Mouse (Mus musculus) ES-Bruce4 (cell line): ENCODE measurements around the gene C1qb. TPM values are rescaled to one million over a fixed set of nuclear protein-coding genes. Genes with fewer than 3 reads are reported as not detected.

ENCODE experiments used
- H3K27ac ChIP-seq: 2 replicates; pipeline ENCODE4 v1.5.1; 2012; ENCODE audit warnings: low read length, inconsistent platforms; ENCODE audit not compliant: insufficient read depth
- H3K27me3 ChIP-seq: 2 replicates; pipeline ENCODE4 v1.6.1; 2012; ENCODE audit warnings: mild to moderate bottlenecking, low read length, inconsistent platforms; ENCODE audit not compliant: control insufficient read depth, poor library complexity, insufficient read depth, severe bottlenecking
- H3K36me3 ChIP-seq: 2 replicates; pipeline ENCODE4 v1.6.1; 2012; ENCODE audit warnings: inconsistent platforms, mild to moderate bottlenecking, low read length, moderate library complexity; ENCODE audit not compliant: control insufficient read depth, poor library complexity, insufficient read depth, severe bottlenecking
- H3K4me1 ChIP-seq: one replicate; pipeline ENCODE4 v1.8.1; 2011; ENCODE audit warnings: low read length; ENCODE audit not compliant: control insufficient read depth, insufficient read depth
- H3K4me3 ChIP-seq: 2 replicates; pipeline ENCODE4 v1.5.1; 2011; ENCODE audit warnings: low read depth, mild to moderate bottlenecking, low read length
- H3K9ac ChIP-seq: 2 replicates; pipeline ENCODE4 v1.6.1; 2012; ENCODE audit warnings: low read depth, mild to moderate bottlenecking, inconsistent platforms; ENCODE audit not compliant: poor library complexity, severe bottlenecking
- H3K9me3 ChIP-seq: replicated peaks from 2 replicates; pipeline ENCODE4 v1.6.1; 2012; ENCODE audit warnings: mild to moderate bottlenecking, low read length, inconsistent platforms; ENCODE audit not compliant: control insufficient read depth, poor library complexity, insufficient read depth, severe bottlenecking
- CTCF ChIP-seq: IDR thresholded peaks from one replicate; pipeline ENCODE4 v1.8.1; 2011; ENCODE audit warnings: low read depth, low read length
- EP300 ChIP-seq: IDR thresholded peaks from 2 replicates; pipeline ENCODE4 v1.6.1; 2011; ENCODE audit warnings: low read depth, low read length; ENCODE audit not compliant: insufficient read depth
- POLR2A ChIP-seq: IDR thresholded peaks from one replicate; pipeline ENCODE4 v1.8.1; 2011; ENCODE audit warnings: low read length; ENCODE audit not compliant: insufficient read depth
- polyA plus RNA-seq: library from polyadenylated mRNA; stranded (reverse); fragments of >200 nt; gene quantifications from 2 replicates; pipeline ENCODE4 v1.2.4, GENCODE M21; 2011; ENCODE audit warnings: low read depth; ENCODE audit not compliant: missing spikeins, insufficient read depth, insufficient read length

The C1qb gene
- polyA plus RNA-seq, 1 experiment = not detected

DNA sequence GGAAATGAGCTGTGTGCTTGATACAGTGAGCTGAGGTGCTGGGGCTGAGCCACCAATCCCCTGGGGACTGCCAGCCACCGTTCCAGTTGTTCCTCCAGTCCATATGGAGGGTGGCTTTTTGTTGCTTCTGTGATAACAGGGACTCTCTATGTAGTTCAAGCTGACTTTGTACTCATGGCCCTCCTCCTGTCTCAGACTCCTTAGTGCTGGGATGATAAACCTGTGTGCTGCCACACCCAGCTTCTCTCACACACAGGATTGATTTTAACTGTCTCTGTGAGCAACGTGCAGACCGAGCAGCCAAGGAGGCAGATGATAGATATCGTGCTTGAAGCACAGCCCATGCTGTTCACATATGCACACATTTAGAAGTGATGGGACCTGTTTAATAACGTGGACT lies 33.9 kb downstream of the C1qb start:
- no peaks in the 10 kb centered on the region for H3K4me1 ChIP-seq
- no peak overlapping the region for H3K27ac ChIP-seq

DNA sequence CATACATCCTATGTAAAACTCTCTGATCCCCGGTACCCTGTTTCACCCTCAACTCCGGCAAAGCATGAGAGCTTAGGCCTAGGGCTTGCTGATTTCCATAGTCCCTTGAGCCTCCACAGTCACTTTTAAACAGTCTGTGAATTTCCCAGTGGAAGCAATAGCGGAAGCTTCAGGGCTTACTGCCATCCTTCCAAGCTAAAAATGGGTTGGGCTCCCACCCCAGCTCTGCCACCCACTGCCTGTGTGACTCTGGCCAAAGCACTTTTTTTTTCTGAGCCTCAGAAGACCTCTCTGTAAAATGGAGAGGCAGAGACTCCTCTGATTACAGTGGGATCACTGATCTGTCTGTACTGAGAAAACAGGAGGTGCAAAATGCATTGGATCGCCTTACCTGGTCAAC lies 37.4 kb downstream of the C1qb start:
- no peak for TF ChIP-seq POLR2A
- no peak for TF ChIP-seq EP300
- no peak for TF ChIP-seq CTCF
- H3K4me1 ChIP-seq = no peaks in the 10 kb centered on the region
- H3K9me3 ChIP-seq = no peaks in the 10 kb centered on the region

More for the DNA sequence above, 33.9 kb downstream of the C1qb start:
- H3K9ac ChIP-seq = no peak overlapping the region
- H3K36me3 ChIP-seq = no peaks in the 10 kb centered on the region
- H3K27me3 ChIP-seq = no peaks in the 10 kb centered on the region
- no peak for TF ChIP-seq POLR2A
- TF ChIP-seq EP300 = no peak
- no peak for TF ChIP-seq CTCF
- no peaks in the 10 kb centered on the region for H3K9me3 ChIP-seq
- H3K4me3 ChIP-seq = no peak overlapping the region

DNA sequence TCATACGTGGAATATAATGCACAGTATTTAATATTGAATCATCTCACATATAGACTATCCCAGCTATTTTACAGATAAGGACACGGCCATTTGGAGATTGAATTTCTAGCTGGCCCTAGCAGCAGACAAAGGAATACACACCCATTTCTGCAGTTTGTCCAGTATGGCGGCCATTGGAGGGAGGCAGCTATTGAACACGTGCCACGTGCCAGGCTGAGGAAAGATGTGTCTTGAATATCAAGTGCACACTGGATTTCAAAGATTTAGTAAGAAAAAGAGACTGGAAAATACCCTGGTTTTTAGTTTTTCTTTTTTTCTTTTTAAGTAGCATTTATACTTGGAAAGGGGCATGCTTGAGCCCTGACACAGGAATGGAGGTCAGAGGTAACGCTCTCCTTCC lies 38.8 kb downstream of the C1qb start:
- Histone ChIP-seq H3K36me3 (no peaks in the 10 kb centered on the region), H3K4me1 (no peaks in the 10 kb centered on the region), H3K4me3 (no peak overlapping the region), H3K27ac (no peak overlapping the region), H3K9ac (no peak overlapping the region), H3K9me3 (no peaks in the 10 kb centered on the region), H3K27me3 (no peaks in the 10 kb centered on the region)
- TF ChIP-seq CTCF (no peak), POLR2A (no peak), EP300 (no peak)

More for the DNA sequence above, 37.4 kb downstream of the C1qb start:
- Histone ChIP-seq H3K9ac (no peak overlapping the region), H3K4me3 (no peak overlapping the region), H3K36me3 (no peaks in the 10 kb centered on the region), H3K27me3 (no peaks in the 10 kb centered on the region), H3K27ac (no peak overlapping the region)

DNA sequence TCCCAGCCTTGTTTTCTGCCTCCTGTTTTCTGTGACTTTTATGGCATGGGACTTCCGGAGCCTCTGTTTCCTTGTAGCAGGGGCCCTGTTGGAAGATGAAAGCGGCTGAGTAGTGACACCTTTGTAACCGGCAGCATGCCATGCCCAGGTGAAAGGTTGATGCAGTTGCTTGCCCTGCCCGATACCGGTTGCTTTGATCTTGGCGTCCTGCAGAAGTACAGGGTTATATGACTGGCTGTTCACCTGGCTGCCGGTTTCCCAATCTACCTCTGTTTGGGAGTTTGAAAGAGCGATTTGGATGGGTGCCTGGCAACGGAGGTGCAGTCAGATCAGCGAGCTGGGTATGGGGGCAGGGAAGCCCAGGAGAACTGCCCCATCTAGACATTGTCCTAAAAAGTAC lies 43.2 kb downstream of the C1qb start:
- Histone ChIP-seq H3K27me3 (no peaks in the 10 kb centered on the region), H3K27ac (no peak overlapping the region), H3K36me3 (no peaks in the 10 kb centered on the region), H3K4me1 (peaks cover 4% of the 10 kb centered on the region), H3K9ac (no peak overlapping the region), H3K9me3 (no peaks in the 10 kb centered on the region), H3K4me3 (no peak overlapping the region)
- TF ChIP-seq CTCF (no peak), POLR2A (no peak), EP300 (no peak)

DNA sequence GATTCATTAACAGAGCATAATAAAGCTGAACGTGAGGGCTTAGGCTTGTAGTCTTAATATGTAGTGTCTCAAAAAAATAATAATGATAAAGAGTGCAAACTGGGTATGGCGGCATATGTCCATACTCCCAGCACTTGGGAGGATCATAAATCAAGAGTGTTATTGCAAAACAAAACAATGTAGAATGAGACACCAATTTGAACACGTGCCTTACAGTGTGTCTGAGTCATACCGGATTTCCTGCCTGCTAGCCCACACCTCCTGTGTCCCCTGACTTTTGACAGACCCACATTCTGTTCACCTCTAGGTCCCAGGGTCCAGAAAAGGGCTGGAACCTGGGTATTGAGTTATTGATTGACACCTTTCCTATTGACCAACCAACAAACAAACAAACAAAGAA lies 44.0 kb downstream of the C1qb start:
- Histone ChIP-seq H3K9ac (no peak overlapping the region), H3K36me3 (no peaks in the 10 kb centered on the region), H3K27me3 (no peaks in the 10 kb centered on the region), H3K27ac (no peak overlapping the region), H3K4me3 (no peak overlapping the region), H3K4me1 (peaks cover 4% of the 10 kb centered on the region), H3K9me3 (no peaks in the 10 kb centered on the region)
- TF ChIP-seq POLR2A = no peak

DNA sequence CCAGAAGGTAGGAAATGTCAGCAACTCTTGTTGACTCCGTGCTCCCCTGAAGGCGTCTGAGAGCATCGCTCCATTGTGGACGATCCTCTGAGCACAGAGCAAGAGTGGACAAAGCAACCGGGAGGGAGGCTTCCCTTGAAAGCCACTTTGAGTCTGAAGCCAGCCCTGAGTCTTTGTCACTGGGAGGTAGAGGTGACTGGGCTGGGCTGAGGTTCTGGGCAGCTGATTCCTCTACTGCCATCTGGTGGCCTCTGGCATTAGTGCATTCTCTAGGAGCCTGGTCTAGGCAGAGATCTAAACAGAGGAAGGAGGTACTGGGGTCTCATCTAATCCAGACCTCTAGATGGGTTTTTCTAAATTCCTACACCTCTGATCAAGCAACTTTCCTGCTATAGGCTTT lies 44.9 kb downstream of the C1qb start:
- Histone ChIP-seq H3K4me1 (peaks cover 4% of the 10 kb centered on the region), H3K36me3 (no peaks in the 10 kb centered on the region), H3K4me3 (no peak overlapping the region), H3K9ac (no peak overlapping the region), H3K27me3 (no peaks in the 10 kb centered on the region), H3K9me3 (no peaks in the 10 kb centered on the region), H3K27ac (no peak overlapping the region)
- TF ChIP-seq CTCF (peak; percentile 90), POLR2A (no peak)

DNA sequence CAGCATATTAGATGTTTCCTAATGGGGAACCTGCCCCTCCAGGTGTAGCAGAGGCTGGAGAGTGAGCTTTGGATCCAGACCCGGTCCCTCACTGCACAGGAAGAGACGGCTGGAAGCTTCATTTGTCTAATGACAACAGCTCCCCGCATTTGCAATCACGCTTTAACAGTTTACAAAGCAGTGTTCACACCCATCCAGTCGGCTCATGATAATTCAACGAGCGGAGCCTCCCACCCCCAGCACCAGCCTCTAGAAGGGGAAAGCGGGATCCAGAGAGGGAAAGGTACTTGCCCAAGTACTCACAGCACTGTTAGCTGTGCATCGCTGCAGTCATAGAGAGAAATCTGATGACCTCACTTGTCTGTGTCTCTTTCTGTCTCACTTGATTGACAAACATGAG lies 47.5 kb downstream of the C1qb start:
- Histone ChIP-seq H3K4me3 (no peak overlapping the region), H3K36me3 (no peaks in the 10 kb centered on the region), H3K9ac (no peak overlapping the region), H3K9me3 (no peaks in the 10 kb centered on the region), H3K4me1 (peaks cover 4% of the 10 kb centered on the region), H3K27me3 (no peaks in the 10 kb centered on the region), H3K27ac (no peak overlapping the region)
- no peak for TF ChIP-seq EP300
- TF ChIP-seq POLR2A = no peak
- TF ChIP-seq CTCF = no peak
